Mouse (Mus musculus) kidney, adult 2 months (tissue): ENCODE data around the gene Gpr39.

Experiments used
- CTCF ChIP-seq: fragments of 200-500 bp; conservative IDR thresholded peaks from 2 replicates; pipeline ENCODE4 v1.5.1; 2011; ENCODE audit warnings: low read depth, mild to moderate bottlenecking, control low read depth, low read length, moderate library complexity, mixed read lengths; ENCODE audit not compliant: insufficient read depth, insufficient read length
- POLR2A ChIP-seq: fragments of 200-500 bp; IDR thresholded peaks from one replicate; pipeline ENCODE4 v1.6.1; 2011; ENCODE audit warnings: low read depth, low read length, control low read depth

DNA sequence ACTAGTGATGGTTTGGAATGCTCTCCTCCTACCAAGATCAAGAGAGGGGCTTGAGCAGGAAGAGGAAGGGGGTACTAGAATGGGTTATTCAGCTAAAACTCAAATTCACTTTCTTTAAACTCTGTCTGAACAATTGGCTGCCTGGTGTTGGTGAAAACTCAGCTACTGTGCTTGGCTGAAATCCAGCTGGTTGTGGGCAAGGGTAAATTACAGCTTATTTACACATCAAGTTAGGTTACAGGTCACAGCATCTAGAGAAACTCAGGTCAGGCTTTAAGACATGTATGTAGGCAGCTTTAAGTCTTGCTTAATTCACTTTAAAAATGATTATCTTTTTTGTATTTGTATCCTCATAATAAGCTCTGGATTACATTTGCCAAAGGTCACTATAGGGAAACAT, 16.7 kb downstream of the Gpr39 start:
- no peak for TF ChIP-seq CTCF
- TF ChIP-seq POLR2A, result no peak
